Mouse (Mus musculus): ENCODE data around the gene Prkaa1. TPM values are rescaled to one million over a fixed set of nuclear protein-coding genes. Genes with fewer than 3 reads are reported as not detected.

Prkaa1 gene
- polyA plus RNA-seq, 1 experiment from 2014 or later: 14.8 TPM

- Histone ChIP-seq H3K27me3 (replicated peaks; ENCODE audit: control insufficient read depth, insufficient read depth, low read length) (no peaks in the 10 kb centered on the region), H3K4me3 (replicated peaks; ENCODE audit: low read length) (no peak overlapping the region), H3K9ac (replicated peaks; ENCODE audit: low read depth, low read length) (no peak overlapping the region), H3K9me3 (ENCODE audit: control insufficient read depth, low read length) (no peaks in the 10 kb centered on the region), H3K27ac (ENCODE audit: low read length) (no peak overlapping the region), H3K4me1 (replicated peaks; ENCODE audit: control insufficient read depth, insufficient read depth, low read length) (peaks cover 9% of the 10 kb centered on the region), H3K4me2 (ENCODE audit: low read length) (no peak overlapping the region), H3K36me3 (ENCODE audit: control insufficient read depth, insufficient read depth) (no peaks in the 10 kb centered on the region)
- no peak for ATAC-seq
- WGBS: 50% methylated on average over 5 of the region's 5 CpGs
Observed at GRCm38 (mm10) chr15:5155093-5155492, 11.4 kb downstream of the Prkaa1 start.

- no peaks in the 10 kb centered on the region for H3K27me3 ChIP-seq (replicated peaks; ENCODE audit: control insufficient read depth, insufficient read depth, low read length)
- 84% methylated on average over 4 of the region's 4 CpGs for WGBS
- 0 out of 2 replicates have a peak, but pooled peaks have one; percentile 18 for ATAC-seq
Observed at GRCm38 (mm10) chr15:5156355-5156754, 12.7 kb downstream of the Prkaa1 start.

GRCm38 (mm10) chr15:5157386-5157785 lies 13.7 kb downstream of the Prkaa1 start:
- Histone ChIP-seq H3K27ac (ENCODE audit: low read length) (no peak overlapping the region), H3K4me3 (replicated peaks; ENCODE audit: low read length) (no peak overlapping the region), H3K4me2 (ENCODE audit: low read length) (no peak overlapping the region), H3K9me3 (ENCODE audit: control insufficient read depth, low read length) (no peaks in the 10 kb centered on the region), H3K9ac (replicated peaks; ENCODE audit: low read depth, low read length) (no peak overlapping the region), H3K4me1 (replicated peaks; ENCODE audit: control insufficient read depth, insufficient read depth, low read length) (peaks cover 9% of the 10 kb centered on the region), H3K36me3 (ENCODE audit: control insufficient read depth, insufficient read depth) (no peaks in the 10 kb centered on the region), H3K27me3 (replicated peaks; ENCODE audit: control insufficient read depth, insufficient read depth, low read length) (no peaks in the 10 kb centered on the region)
- 56% methylated on average over 1 of the region's 1 CpGs for WGBS
- ATAC-seq: peak; percentile 35; the same call in 1 of the 2 replicates

More at GRCm38 (mm10) chr15:5156355-5156754, 12.7 kb downstream of the Prkaa1 start:
- Histone ChIP-seq H3K4me2 (ENCODE audit: low read length) (no peak overlapping the region), H3K9me3 (ENCODE audit: control insufficient read depth, low read length) (no peaks in the 10 kb centered on the region), H3K27ac (ENCODE audit: low read length) (no peak overlapping the region), H3K36me3 (ENCODE audit: control insufficient read depth, insufficient read depth) (no peaks in the 10 kb centered on the region), H3K4me3 (replicated peaks; ENCODE audit: low read length) (no peak overlapping the region), H3K9ac (replicated peaks; ENCODE audit: low read depth, low read length) (no peak overlapping the region), H3K4me1 (replicated peaks; ENCODE audit: control insufficient read depth, insufficient read depth, low read length) (peaks cover 9% of the 10 kb centered on the region)

GRCm38 (mm10) chr15:5158827-5159226 lies 15.2 kb downstream of the Prkaa1 start:
- Histone ChIP-seq H3K9ac (replicated peaks; ENCODE audit: low read depth, low read length) (no peak overlapping the region), H3K36me3 (ENCODE audit: control insufficient read depth, insufficient read depth) (no peaks in the 10 kb centered on the region; the same call in none of the 2 replicates), H3K4me3 (replicated peaks; ENCODE audit: low read length) (no peak overlapping the region), H3K4me1 (replicated peaks; ENCODE audit: control insufficient read depth, insufficient read depth, low read length) (peaks cover 9% of the 10 kb centered on the region), H3K4me2 (ENCODE audit: low read length) (no peak overlapping the region), H3K9me3 (ENCODE audit: control insufficient read depth, low read length) (no peaks in the 10 kb centered on the region), H3K27ac (ENCODE audit: low read length) (no peak overlapping the region), H3K27me3 (replicated peaks; ENCODE audit: control insufficient read depth, insufficient read depth, low read length) (no peaks in the 10 kb centered on the region)
- ATAC-seq: no peak
- 92% methylated on average over 6 of the region's 6 CpGs for WGBS

GRCm38 (mm10) chr15:5165121-5165773 lies 21.6 kb downstream of the Prkaa1 start:
- H3K4me3 ChIP-seq (replicated peaks; ENCODE audit: low read length): no peak overlapping the region
- H3K4me2 ChIP-seq (ENCODE audit: low read length): no peak overlapping the region
- H3K27ac ChIP-seq (ENCODE audit: low read length): no peak overlapping the region
- H3K4me1 ChIP-seq (replicated peaks; ENCODE audit: control insufficient read depth, insufficient read depth, low read length): no peaks in the 10 kb centered on the region
- 63% methylated on average over 12 of the region's 12 CpGs for WGBS
- peaks cover 8% of the 10 kb centered on the region for H3K36me3 ChIP-seq (ENCODE audit: control insufficient read depth, insufficient read depth)
- H3K9ac ChIP-seq (replicated peaks; ENCODE audit: low read depth, low read length): no peak overlapping the region
- no peaks in the 10 kb centered on the region for H3K9me3 ChIP-seq (ENCODE audit: control insufficient read depth, low read length)
- H3K27me3 ChIP-seq (replicated peaks; ENCODE audit: control insufficient read depth, insufficient read depth, low read length): no peaks in the 10 kb centered on the region
- no peak for ATAC-seq

- H3K36me3 ChIP-seq (ENCODE audit: control insufficient read depth, insufficient read depth): peaks cover 18% of the 10 kb centered on the region
- no peak overlapping the region for H3K9ac ChIP-seq (replicated peaks; ENCODE audit: low read depth, low read length)
- no peaks in the 10 kb centered on the region for H3K27me3 ChIP-seq (replicated peaks; ENCODE audit: control insufficient read depth, insufficient read depth, low read length)
- 88% methylated on average over 12 of the region's 12 CpGs for WGBS
- H3K4me1 ChIP-seq (replicated peaks; ENCODE audit: control insufficient read depth, insufficient read depth, low read length): no peaks in the 10 kb centered on the region
- H3K9me3 ChIP-seq (ENCODE audit: control insufficient read depth, low read length): no peaks in the 10 kb centered on the region
- H3K4me3 ChIP-seq (replicated peaks; ENCODE audit: low read length): no peak overlapping the region
- ATAC-seq: no peak
- no peak overlapping the region for H3K27ac ChIP-seq (ENCODE audit: low read length)
- no peak overlapping the region for H3K4me2 ChIP-seq (ENCODE audit: low read length)
Observed at GRCm38 (mm10) chr15:5173217-5173820, 29.7 kb downstream of the Prkaa1 start.

- peak overlapping the region; percentile 98 for H3K4me3 ChIP-seq (replicated peaks; ENCODE audit: low read length)
- no peaks in the 10 kb centered on the region for H3K36me3 ChIP-seq (ENCODE audit: control insufficient read depth, insufficient read depth)
- H3K4me1 ChIP-seq (replicated peaks; ENCODE audit: control insufficient read depth, insufficient read depth, low read length): peaks cover 20% of the 10 kb centered on the region
- H3K9me3 ChIP-seq (ENCODE audit: control insufficient read depth, low read length): no peaks in the 10 kb centered on the region
- ATAC-seq: peak; percentile 49
- H3K27ac ChIP-seq (ENCODE audit: low read length): peak overlapping the region; percentile 83
- H3K4me2 ChIP-seq (ENCODE audit: low read length): peak overlapping the region; percentile 85
- peak overlapping the region; percentile 87 for H3K9ac ChIP-seq (replicated peaks; ENCODE audit: low read depth, low read length)
- 45% methylated on average over 10 of the region's 11 CpGs for WGBS
- no peaks in the 10 kb centered on the region for H3K27me3 ChIP-seq (replicated peaks; ENCODE audit: control insufficient read depth, insufficient read depth, low read length)
Observed at GRCm38 (mm10) chr15:5184668-5185330, 41.1 kb downstream of the Prkaa1 start.

- peak within 1 kb of the TSS; percentile 85 for H3K4me2 ChIP-seq (ENCODE audit: low read length)
- H3K27ac ChIP-seq (ENCODE audit: low read length): peak within 1 kb of the TSS; percentile 83
- peak; percentile 90 for ATAC-seq
- H3K36me3 ChIP-seq (ENCODE audit: control insufficient read depth, insufficient read depth): no peaks in the 10 kb centered on the region
- peak within 1 kb of the TSS; percentile 98 for H3K4me3 ChIP-seq (replicated peaks; ENCODE audit: low read length)
- peaks cover 20% of the 10 kb centered on the region for H3K4me1 ChIP-seq (replicated peaks; ENCODE audit: control insufficient read depth, insufficient read depth, low read length)
- no peaks in the 10 kb centered on the region for H3K9me3 ChIP-seq (ENCODE audit: control insufficient read depth, low read length)
- peak within 1 kb of the TSS; percentile 87 for H3K9ac ChIP-seq (replicated peaks; ENCODE audit: low read depth, low read length)
- H3K27me3 ChIP-seq (replicated peaks; ENCODE audit: control insufficient read depth, insufficient read depth, low read length): no peaks in the 10 kb centered on the region
- under 1% methylated on average over 55 of the region's 55 CpGs for WGBS
Observed at GRCm38 (mm10) chr15:5185366-5186292, 42.0 kb downstream of the Prkaa1 start, which contains the start of gene Ttc33. Ttc33 (plus strand) TSS chr15:5185525.

Measured in forebrain, embryonic 16.5 days (tissue).